Mouse (Mus musculus) heart, adult 2 months (tissue): Measurements from ENCODE around the gene Ddx17. TPM values are rescaled to one million over a fixed set of nuclear protein-coding genes. Genes with fewer than 3 reads are reported as not detected.
A peak's percentile ranks its signal among the peaks of the same experiment; 100 is the strongest.

Source experiments
- DNase-seq, 2 experiments: peaks; one replicate each; pipeline ENCODE4 v3.0.0; 2021
- H3K27ac ChIP-seq: fragments of 200-600 bp; 2 replicates; pipeline ENCODE4 v1.8.1; 2022
- H3K27me3 ChIP-seq: fragments of 200-500 bp; 2 replicates; pipeline ENCODE4 v1.6.1; 2012; ENCODE audit warnings: mild to moderate bottlenecking, low read length, inconsistent platforms, mixed read lengths; ENCODE audit not compliant: control insufficient read depth, insufficient read depth
- H3K36me3 ChIP-seq: fragments of 200-500 bp; 2 replicates; pipeline ENCODE4 v1.6.1; 2012; ENCODE audit warnings: low read length, inconsistent platforms; ENCODE audit not compliant: control insufficient read depth, insufficient read depth
- H3K4me1 ChIP-seq: fragments of 200-500 bp; 2 replicates; pipeline ENCODE4 v1.6.1; 2011; ENCODE audit warnings: low read length; ENCODE audit not compliant: control insufficient read depth, insufficient read depth
- H3K4me3 ChIP-seq: fragments of 200-600 bp; 2 replicates; pipeline ENCODE4 v1.8.1; 2022
- H3K79me2 ChIP-seq: fragments of 200-500 bp; replicated peaks from 2 replicates; pipeline ENCODE4 v1.6.1; 2012; ENCODE audit warnings: mild to moderate bottlenecking, inconsistent platforms, low read length, moderate library complexity, mixed read lengths; ENCODE audit not compliant: control insufficient read depth, insufficient read depth
- H3K9ac ChIP-seq: fragments of 200-500 bp; 2 replicates; pipeline ENCODE4 v1.6.1; 2012; ENCODE audit warnings: low read depth, mild to moderate bottlenecking, control low read depth, inconsistent platforms, low read length, mixed read lengths
- CTCF ChIP-seq: fragments of 200-600 bp; IDR thresholded peaks from 2 replicates; pipeline ENCODE4 v1.8.1; 2022; ENCODE audit warnings: antibody characterized with exemption, mild to moderate bottlenecking, moderate library complexity
- EP300 ChIP-seq: fragments of 200-500 bp; IDR thresholded peaks from 2 replicates; pipeline ENCODE4 v1.6.1; 2011; ENCODE audit warnings: low read depth, low read length, control low read depth; ENCODE audit not compliant: insufficient read depth
- POLR2A ChIP-seq: fragments of 200-500 bp; IDR thresholded peaks from 2 replicates; pipeline ENCODE4 v1.6.1; 2011; ENCODE audit warnings: mild to moderate bottlenecking, low read depth, low read length, control low read depth; ENCODE audit not compliant: insufficient read depth
- WGBS: fragments of 180-500 bp; shearing (Covaris S2); methylation state at CpG from one replicate; pipeline ENCODE4 v1.1.7; 2018; 5-methylcytosine and 5-hydroxymethylcytosine counted together
- intact Hi-C: fragments of 180-260 bp; cut with DNase I; formaldehyde crosslinking; loops from one replicate; pipeline ENCODE4 v1.15.1; 2025
- polyA plus RNA-seq: library from polyadenylated mRNA; depleted of rRNA; stranded (reverse); fragments of >200 nt; gene quantifications from 2 replicates; pipeline ENCODE4 v1.2.3, GENCODE M21; 2012
- total RNA-seq, 2 experiments: library from RNA; stranded (reverse); gene quantifications; 2 replicates each; pipeline ENCODE4 v1.2.3; 2021

Ddx17 gene
- total and polyA plus RNA-seq, 3 experiments, result 77.6 to 122 (median 95.1) TPM

DNA sequence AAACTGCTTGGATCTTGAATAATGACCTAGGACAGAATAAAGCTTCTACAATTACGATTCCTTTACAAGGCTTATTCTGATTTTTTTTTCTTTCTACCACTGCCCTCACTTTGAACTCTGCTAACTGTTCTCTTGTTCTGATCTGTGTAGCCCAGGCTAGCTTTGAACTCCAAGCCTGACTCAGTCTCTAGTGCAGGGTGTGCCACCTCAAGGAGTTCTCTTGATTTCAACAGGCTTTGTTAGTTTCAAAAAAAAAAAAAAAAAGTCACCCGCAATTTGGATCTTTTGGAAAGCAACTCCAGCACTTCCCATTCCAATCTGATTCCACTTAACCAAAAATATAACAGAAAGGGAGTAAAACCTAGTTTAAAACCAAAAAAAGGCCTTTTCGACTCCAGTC, 1.0 kb downstream of the Ddx17 start:
- peaks cover 5% of the 10 kb centered on the region for H3K79me2 ChIP-seq
- peak overlapping the region; percentile 98 for H3K4me3 ChIP-seq
- WGBS, result 1% methylated on average over 3 of the region's 3 CpGs
- intact Hi-C loops, result no loop called here
- H3K9ac ChIP-seq, result peak overlapping the region; percentile 94
- no peaks in the 10 kb centered on the region for H3K27me3 ChIP-seq
- H3K4me1 ChIP-seq, result peaks cover 2% of the 10 kb centered on the region
- TF ChIP-seq CTCF (no peak), POLR2A (no peak), EP300 (no peak)
- H3K27ac ChIP-seq, result peak overlapping the region; percentile 100
- DNase-seq, result no peak
- H3K36me3 ChIP-seq, result peaks cover 39% of the 10 kb centered on the region

DNA sequence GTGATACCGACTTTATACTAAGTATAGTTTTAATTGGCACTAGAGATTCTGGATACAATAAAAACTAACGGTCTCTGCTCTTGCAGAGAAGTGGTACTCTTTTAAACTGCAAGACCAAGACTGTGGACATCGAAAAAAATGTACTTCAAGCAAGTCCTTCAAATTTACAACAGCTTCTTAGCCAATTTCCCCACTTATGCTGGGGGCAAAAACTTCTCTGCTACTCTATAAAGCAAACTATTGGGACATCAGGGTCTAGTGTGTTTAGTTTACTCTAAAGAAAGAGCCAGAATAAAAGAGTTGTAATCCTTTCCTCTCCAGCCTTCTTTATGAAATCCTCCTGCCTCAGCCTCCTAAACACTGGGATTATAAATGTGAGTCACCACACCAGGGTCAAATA, 2.6 kb downstream of the Ddx17 start:
- Histone ChIP-seq H3K79me2 (peaks cover 5% of the 10 kb centered on the region), H3K36me3 (peaks cover 54% of the 10 kb centered on the region), H3K27me3 (no peaks in the 10 kb centered on the region), H3K4me3 (peak overlapping the region; percentile 19; the same call in 1 of the 2 replicates), H3K9ac (no peak overlapping the region), H3K27ac (no peak overlapping the region), H3K4me1 (peaks cover 2% of the 10 kb centered on the region)
- TF ChIP-seq EP300 (no peak), POLR2A (no peak), CTCF (no peak)
- WGBS, result 65% methylated on average over 3 of the region's 3 CpGs
- DNase-seq, result no peak
- intact Hi-C loops, result loop anchor here (2.0 kb wide), 1 partner anchor 15 kb away; no protein-coding TSS in a partner anchor

DNA sequence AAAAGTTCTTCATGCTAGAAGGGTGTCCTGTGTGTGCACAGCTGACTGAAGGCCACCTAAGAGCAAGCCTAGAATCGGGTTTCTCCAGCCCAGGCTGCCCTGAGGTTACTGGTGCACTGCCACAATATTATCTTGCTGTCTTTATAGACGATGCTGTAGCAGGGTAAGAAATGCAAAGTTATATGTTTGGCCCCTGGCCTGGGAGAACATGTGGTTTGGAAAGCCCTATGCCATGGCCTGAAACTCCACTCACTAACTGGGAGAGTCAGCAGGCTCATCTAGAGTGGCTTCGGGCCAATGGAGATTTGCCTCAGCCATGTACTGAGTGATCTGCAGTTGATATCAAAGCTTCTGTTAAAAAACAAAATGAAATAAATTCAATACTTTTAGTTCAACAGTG, 12.7 kb downstream of the Ddx17 start:
- no peak overlapping the region for H3K4me3 ChIP-seq
- H3K4me1 ChIP-seq, result peaks cover 1% of the 10 kb centered on the region
- TF ChIP-seq CTCF (no peak), EP300 (no peak), POLR2A (no peak)
- peaks cover 46% of the 10 kb centered on the region for H3K36me3 ChIP-seq
- no peaks in the 10 kb centered on the region for H3K27me3 ChIP-seq
- no peak overlapping the region for H3K9ac ChIP-seq
- no peak overlapping the region for H3K27ac ChIP-seq
- intact Hi-C loops, result loop anchor here (5.0 kb wide), 1 partner anchor 641 kb away; no protein-coding TSS in a partner anchor
- 67% methylated on average over 3 of the region's 3 CpGs for WGBS
- no peak for DNase-seq
- no peaks in the 10 kb centered on the region for H3K79me2 ChIP-seq

- Histone ChIP-seq H3K36me3 (peaks cover 37% of the 10 kb centered on the region), H3K27me3 (no peaks in the 10 kb centered on the region), H3K4me3 (no peak overlapping the region), H3K27ac (no peak overlapping the region), H3K4me1 (peaks cover 4% of the 10 kb centered on the region), H3K79me2 (no peaks in the 10 kb centered on the region), H3K9ac (no peak overlapping the region)
- intact Hi-C loops, result loop anchor here (2.0 to 5.0 kb wide), 2 partner anchors 13 to 638 kb away; no protein-coding TSS in a partner anchor
- WGBS, result 54% methylated on average over 7 of the region's 7 CpGs
- no peak for DNase-seq
- TF ChIP-seq POLR2A (no peak), CTCF (no peak), EP300 (no peak)
These were observed 16.6 kb downstream of the Ddx17 start for GRCm38 (mm10) chr15:79529935-79530334.

GRCm38 (mm10) chr15:79527991-79528639, 18.4 kb downstream of the Ddx17 start:
- 61% methylated on average over 5 of the region's 5 CpGs for WGBS
- Histone ChIP-seq H3K79me2 (no peaks in the 10 kb centered on the region), H3K9ac (no peak overlapping the region), H3K27ac (no peak overlapping the region), H3K4me1 (peaks cover 4% of the 10 kb centered on the region), H3K36me3 (peaks cover 32% of the 10 kb centered on the region), H3K4me3 (no peak overlapping the region), H3K27me3 (no peaks in the 10 kb centered on the region)
- intact Hi-C loops, result loop anchor here (2.0 kb wide), 1 partner anchor 15 kb away; no protein-coding TSS in a partner anchor
- no peak for DNase-seq
- TF ChIP-seq EP300 (no peak), CTCF (peak; percentile 21; the same call in 1 of the 2 replicates), POLR2A (peak; percentile 32; the same call in 1 of the 2 replicates)

GRCm38 (mm10) chr15:79527192-79527591, 19.3 kb downstream of the Ddx17 start:
- intact Hi-C loops, result no loop called here
- DNase-seq, result no peak
- no peak for TF ChIP-seq EP300
- no peak for TF ChIP-seq CTCF
- no peak for TF ChIP-seq POLR2A
- Histone ChIP-seq H3K27ac (no peak overlapping the region), H3K36me3 (peaks cover 28% of the 10 kb centered on the region), H3K79me2 (no peaks in the 10 kb centered on the region), H3K27me3 (no peaks in the 10 kb centered on the region), H3K9ac (no peak overlapping the region), H3K4me1 (peaks cover 4% of the 10 kb centered on the region), H3K4me3 (no peak overlapping the region)
- 55% methylated on average over 4 of the region's 4 CpGs for WGBS
